Mouse (Mus musculus): ENCODE measurements around the gene Hipk2.

Gene Hipk2

DNA sequence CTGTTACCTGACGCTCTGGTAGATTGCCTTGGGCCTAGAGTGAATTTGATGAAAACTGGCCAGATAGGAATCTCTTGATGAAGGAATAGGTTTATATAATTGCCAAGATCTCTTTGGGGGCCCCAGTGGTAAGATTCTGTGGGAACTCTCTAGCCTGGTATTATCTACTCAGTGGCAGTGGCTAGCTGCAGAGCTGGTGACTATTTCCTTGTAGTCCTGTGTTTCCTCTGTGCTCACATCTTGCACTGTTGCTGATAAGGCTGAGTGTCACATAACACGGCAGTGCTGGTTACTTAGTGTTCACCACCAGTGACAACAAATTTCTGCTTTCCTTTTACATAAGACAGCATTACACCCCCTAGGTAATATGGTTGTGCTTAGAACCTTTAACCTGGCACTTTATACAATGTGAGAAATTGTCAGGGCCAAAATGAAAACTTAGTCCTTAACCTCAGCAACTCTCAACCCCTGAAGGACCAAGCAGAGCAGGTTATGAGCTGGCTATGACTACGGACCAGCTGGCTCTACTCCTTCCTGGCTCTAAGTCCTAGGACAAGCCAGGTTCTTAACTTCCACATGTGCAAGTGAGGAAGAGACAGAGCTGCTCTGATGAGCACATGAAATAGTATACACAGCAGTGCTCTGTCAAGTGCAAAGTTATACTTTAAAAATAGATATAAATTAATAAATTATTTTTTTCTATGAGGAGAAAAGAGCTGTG, 80.7 kb downstream of the Hipk2 start:
- DNase-seq (ENCODE audit: low read depth, low spot score): no peak

DNA sequence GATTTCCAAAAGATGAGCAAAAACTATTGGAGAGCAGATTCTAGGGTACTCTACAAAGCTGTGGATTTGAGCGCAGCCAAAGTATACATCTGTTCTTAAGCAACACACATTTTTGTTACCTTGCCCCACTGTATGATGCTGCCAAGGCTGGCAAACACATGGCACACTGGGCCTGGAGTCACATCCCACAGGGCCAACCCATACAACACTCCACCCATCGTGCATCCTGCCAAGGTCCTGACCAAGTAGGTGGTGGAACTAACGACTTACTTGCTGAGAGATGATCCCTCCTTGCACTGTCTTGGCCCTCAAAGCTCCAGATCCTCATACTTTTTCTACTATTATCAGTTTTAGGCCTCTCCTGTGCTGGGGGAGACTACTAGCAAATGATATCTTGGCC, 83.0 kb downstream of the Hipk2 start:
- no peak for DNase-seq (ENCODE audit: low read depth, low spot score)

DNA sequence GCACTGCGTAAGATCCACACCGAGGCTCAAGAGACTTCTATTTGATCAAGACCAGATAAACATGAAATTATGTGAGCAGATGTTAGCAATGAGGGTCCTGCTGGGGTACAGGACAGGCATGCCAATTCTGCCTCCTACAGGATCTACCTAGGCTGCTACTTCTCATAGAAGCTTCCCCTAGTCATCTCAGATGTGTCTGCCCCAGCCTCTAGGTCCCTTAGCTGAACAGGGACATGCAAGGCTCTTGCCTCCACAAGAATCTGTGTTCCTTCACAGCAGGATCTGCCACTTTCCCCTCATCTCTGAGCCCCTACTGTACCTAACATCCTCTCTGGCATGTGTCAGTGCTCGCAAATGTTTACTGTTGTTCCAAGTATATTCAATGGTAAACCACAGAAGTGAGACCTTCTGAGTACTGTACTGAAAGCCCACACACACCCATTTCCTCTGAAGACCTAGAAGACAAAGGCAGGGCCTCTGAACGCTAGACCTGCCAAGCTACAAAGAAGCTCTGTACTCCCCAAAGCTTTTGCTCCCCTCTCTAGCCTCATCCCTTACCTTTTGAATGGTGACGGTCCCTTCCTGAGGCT, 86.6 kb downstream of the Hipk2 start:
- DNase-seq (ENCODE audit: low read depth, low spot score): no peak

DNA sequence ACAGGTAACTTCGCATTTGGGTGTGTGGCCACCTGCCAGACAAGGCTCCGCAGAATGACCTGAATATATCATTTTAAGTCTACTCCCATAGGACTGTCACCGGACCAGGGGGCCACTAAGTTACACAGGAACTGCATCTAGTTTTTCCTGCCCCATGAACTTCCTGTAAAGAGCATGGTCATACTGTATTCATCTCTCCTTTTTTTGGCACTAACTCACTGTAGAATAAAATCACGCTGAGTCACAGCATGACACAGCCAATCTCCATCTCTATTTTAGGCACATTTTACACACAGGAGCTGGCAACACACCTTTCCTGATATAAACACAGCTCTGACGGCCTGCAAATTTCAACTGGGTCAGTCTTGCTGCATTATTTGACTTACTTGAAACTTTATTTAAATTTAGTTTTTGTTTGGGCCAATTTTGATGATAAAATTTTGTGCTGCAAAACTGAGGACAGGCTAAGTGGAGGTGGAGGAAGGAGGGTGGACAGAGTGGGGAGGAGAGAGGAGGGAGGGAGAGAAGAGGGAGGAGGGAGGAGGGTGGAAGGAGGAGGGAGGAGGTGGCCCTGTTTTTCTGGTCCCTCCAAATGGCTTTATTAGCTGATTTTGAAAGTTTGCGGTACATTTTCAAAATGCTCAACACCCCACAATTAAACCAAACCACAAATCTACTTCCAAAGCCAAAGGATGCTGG, 88.0 kb downstream of the Hipk2 start:
- no peak for DNase-seq (ENCODE audit: low read depth, low spot score)

DNA sequence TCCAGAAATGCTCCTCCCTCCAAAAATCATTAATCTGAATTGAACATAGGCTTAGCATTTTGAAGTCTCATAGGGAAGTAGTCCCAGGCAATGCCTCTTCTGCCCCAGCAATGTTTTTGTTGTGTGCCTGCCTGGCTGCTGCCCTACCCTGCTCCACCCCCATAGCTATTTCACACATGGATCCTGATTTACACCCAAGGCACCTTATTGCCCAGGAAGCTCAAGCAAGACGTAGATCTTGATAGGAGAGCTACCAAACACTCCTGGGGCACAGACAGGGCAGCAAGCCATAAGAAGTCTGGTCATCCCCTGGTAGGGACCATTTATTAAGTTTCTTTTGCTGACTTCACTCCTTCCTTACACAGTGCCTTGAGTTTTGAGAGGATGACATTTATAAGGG, 88.8 kb downstream of the Hipk2 start:
- DNase-seq (ENCODE audit: low read depth, low spot score): no peak

DNA sequence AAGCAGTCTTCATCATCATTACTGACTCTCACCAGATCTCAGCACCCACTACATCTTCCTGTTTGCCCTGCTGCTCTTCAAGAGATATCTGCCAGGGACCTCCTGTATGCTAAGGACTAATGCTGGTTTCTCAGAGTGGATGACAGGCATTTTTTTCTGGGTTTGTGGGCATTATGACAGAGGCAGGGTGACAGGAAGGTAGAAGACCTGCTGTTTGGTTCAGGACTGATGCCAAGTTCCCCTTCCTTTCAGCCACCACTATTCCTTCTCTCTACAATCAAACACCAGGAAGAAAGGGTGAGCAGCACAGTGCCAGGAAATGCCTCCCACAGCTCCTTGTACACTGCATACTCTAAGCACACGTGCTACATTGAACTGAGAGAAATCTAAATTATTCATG, 90.2 kb downstream of the Hipk2 start:
- DNase-seq (ENCODE audit: low read depth, low spot score): no peak

DNA sequence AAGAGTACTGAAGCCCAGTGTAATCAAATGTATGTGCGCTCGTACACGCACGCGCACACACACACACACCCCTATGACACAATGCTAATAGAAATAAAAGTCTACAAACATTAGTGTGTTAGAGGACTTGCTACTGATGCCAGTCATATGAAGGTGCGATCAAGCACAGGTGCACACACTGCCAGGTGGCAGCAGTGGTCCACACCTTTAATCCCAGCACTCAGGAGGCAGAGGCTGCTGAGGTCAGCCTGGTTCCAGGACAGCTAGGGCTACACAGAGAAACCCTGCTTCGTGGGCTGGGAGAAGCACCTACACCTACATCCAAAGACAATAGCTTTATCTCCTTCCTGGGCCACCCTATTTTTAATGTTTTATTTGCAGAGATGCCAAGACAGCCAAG, 96.6 kb downstream of the Hipk2 start:
- DNase-seq (ENCODE audit: low read depth, low spot score): no peak

DNA sequence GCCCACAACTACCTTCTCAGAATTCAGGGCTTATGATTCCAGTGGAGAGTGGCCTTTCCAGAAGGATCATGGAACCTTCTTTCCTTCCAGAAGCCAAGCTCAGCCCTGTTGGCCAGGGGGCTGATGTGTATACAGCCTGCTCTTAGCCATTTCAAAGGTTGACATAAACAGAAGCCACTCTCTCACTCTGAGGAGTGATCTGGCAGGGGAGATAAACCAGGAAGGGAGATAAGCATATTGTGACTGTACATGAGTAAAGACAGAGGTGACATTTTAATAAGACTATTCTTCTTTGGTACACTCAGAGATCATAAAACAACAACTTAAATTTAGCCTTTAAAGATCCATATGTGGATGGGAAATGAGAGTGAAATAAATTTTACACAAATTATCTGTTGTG, 97.1 kb downstream of the Hipk2 start:
- no peak for DNase-seq (ENCODE audit: low read depth, low spot score)

DNA sequence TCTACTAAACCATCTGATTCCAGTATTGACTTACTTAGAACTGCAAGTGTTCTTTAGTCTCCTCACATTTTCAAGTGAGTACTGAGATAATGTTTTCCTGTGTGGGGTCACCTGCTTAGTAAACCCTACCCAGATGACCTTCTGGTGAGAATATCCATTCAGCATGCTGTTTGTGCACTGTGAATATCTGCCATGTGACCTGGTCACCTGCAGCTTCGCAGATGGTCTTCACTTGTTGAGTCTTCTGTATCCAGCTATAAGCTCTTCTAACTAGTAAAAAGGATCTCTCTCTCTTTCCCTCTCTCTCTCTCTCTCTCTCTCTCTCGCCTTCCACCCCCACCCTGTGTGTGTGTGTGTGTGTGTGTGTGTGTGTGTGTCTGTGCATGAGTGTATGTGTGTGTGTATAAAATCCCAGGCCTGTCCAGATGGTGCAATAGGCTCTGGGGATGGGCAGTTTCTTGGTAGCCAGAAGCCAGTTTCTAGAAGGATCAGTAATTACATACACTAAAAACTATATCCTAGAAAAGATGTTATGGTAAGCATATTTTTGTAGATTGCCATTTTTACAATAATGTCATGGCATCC, 99.9 kb downstream of the Hipk2 start:
- no peak for DNase-seq (ENCODE audit: low read depth, low spot score)

DNA sequence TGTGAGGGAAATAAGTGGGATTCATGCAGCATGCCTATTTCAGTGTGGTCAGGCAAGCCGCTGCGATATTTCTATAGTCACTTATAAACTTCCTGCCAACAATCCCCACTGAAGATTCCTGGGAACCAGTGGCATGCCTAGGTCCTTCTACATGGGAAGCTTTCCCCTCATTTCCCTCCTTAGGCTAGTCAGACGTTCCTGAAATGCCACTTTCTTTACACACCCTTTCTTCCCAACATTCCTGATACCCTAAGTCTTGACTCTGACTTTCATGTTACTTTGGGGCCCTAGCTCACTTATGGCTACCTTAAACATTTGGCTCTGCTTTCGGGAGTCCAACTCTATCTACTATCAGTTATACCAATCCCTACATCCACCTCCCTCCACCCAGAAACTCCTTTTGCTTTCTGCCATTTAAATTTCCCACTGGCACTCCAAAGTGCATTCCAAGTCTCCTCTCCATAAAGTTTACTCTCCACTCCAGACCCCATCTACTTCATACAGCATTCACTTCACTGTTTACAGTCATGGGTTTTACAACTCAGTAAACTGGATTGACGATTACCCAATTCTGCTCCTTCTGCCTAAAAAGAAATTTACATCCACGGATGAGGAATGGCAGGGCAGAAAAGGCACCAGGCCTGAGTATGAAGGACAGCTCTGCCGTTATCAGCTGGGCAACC, 103.0 kb downstream of the Hipk2 start:
- no peak for DNase-seq (ENCODE audit: low read depth, low spot score)

DNA sequence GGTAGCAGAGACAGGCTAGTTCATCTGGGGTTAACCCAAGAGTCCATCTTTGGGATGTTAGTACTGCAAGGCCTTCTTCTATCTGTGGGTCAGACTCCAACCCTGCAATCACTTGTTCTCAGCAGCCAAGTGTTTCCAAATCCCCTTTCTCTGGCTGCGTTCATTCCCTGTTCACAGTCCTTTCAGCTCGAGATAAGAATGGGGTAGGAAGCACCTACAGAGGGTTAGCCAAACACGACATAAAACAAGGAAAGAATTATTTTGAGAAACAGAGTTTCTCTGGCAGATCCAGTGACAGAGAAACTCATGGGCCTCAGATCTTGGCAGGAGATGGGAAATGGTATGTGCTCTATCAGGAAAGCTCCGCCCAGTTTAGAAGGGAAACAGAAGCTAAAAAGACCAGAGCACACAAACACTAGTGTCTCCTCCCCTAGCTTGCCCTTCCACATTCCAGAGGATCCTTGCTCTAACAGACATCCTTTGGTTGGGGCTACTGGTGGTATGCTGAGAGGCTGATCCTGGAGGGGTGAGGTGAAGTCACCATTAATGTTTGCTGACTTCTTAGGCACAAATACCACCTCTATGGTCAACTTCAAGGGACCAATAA, 104.8 kb downstream of the Hipk2 start:
- DNase-seq (ENCODE audit: low read depth, low spot score): peak; percentile 18

DNA sequence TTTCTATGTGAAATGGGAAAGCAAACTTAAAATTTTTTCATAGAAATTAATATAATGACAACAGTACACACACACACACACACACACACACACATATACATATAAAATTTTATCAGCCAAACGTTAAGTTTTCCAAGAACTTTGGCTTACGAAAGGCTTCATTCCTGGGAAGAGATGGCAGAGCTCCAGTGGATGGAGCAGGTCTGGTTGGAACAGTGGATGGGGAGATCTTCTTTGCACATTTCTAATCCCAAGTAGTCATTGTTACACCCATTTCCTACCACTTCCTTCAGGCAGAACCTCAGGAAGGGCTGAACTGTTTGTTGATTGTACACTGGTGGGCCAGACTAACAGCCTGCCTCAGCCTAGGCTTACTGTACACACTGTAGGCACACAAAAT, 106.3 kb downstream of the Hipk2 start:
- DNase-seq (ENCODE audit: low read depth, low spot score): no peak

DNA sequence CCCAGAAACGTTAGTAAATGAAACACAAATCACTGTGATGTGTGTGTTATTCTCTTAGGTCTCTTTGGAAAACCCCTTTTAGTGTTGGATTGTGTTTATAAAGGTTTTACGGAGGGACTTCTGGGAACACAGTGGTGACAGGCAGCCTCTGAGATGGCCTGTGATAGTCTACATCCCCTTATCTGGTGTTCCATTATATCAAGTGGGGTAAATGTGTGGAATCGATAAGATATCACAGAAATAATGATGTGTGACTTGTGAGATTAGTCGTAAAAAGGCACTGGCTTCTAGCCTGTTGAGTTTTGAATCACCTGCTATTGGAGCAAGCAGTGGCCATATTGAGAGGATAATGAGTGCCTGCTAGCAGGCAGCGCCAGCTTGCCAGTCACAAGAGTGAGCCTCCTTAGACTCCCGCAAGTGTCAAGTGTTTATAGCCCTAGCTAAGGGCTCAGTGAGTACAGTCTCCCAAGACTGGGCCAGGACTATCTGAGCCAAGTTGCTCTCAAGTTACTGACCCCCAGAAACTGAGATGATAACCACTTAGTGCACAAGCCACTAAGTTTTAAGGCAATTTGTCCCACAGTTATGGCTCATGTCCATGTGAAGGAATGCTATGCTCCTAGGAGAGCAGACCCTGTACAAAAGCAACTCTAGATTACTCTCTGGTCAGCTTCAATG, 113.2 kb downstream of the Hipk2 start:
- DNase-seq (ENCODE audit: low read depth, low spot score): no peak

DNA sequence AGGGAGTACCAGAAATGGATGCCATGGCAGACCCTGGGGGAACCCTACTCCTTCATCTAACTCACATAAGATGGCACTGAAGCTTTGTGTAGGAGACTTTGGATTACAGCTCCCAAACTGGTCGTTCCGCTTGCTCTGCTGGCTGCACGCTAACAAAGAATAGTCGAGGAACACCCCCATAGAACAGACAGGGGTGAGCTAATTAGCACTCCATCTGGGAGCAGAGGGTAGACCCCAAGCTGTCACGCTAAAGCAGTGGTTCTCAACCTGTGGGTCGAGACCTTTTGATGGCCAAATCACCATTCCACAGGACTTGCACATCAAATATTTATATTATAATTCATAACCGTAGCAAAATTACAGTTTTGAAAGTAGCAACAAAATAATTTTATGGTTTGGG, 114.0 kb downstream of the Hipk2 start:
- no peak for DNase-seq (ENCODE audit: low read depth, low spot score)

DNA sequence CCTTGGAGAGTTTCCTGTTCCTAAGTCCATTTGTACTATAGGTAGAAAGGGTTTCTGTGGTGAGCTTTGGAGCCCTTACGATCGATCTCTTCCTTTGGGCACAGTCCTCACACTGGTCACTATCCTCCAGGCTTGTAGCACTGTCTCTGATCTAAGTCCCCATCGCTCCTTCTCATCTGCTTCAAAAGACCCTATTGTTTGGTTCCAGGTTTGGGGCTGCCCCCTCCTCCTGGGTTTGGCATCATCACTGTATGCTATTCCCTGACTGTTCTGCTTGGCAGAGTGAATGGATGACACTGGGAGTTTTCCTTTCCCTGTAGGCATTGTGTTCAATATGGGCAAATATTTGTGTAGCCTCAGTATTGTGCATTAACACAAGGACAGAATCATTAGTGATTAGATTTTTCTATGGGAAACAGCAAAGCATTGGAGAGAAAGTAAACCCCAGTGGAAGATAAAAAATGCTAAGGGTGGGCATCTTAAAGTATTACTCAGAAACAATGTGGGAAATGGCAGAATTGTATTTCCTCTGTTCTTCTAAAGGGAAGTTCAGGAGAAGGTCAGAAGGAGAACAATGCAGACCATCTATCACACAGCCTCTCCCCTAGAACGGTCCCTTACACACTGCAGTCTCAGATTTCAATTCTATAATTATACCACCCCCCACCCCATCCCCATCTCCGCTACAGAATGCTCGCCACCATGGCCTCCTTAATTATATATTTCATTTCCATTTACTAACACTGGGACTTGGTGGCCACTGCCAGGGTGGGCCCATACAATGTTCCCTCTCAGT, 114.9 kb downstream of the Hipk2 start:
- DNase-seq (ENCODE audit: low read depth, low spot score): no peak

DNA sequence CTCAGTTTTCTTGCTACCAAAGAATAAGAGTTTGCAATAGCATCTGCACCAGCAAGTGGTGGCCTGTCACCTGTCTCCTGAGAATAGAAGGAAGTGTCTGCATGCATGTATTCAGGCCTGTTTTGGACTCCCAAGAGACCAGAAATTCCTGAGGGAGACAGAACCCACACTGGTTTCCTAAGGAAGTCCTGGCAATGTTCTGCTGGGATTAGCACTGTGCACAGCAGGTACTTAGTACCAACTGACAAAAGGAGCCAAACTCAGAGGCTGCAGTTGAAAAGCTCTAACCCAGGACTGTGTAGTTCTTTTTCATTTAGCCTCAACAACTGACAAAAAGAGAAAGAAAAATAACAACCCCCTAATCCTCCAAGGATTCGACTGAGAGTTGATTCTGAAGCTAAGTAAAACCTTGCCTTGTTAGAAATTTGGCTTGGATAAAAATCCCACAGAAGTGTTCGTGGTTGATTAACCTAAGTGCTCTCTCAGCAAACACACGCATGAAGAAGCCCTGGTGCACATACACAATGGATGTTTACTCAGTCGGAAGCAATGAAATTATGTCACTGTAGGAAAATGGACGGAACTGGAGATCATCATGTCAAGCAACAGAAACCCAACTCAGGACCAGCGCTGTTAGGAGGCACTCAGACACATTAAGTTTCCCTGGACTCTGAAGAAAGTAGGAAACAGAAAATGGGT, 115.9 kb downstream of the Hipk2 start:
- no peak for DNase-seq (ENCODE audit: low read depth, low spot score)

DNA sequence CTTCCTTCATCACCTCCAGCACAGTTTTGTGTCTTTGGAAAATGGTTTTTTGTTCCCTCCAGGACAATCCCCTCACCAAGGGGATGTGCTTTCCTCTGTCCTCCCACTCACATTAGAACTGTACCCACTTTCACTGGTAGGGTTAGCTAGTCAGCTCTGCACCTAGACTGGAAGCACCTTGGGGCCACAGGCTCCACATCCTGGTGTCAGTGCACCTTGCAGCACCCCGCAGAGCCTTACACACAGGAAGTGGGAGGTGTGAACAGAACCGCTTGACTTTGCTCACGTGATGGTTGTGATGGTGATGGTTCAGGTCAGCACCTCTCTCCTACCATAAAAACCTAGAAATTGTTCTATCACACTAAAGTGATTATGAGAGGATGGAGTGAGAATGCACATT, 116.8 kb downstream of the Hipk2 start:
- no peak for DNase-seq (ENCODE audit: low read depth, low spot score)

DNA sequence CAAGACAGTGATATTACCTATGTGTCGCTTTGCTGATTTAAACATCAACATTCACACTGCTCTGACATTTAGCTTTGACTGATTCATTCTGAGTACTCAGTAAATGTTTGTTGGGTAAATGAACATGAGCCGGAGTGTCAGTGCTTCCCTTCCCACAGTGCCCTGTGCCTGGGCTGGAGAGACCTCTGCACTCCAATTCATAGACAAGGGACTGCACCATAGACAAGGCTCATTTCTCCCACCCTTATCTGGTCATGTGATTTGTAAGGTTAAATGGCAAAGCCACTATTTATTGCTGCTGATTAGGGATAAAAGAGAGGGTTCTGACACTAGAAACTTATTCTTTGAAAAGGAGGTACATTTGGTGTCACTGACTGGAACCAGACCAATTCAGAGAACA, 118.4 kb downstream of the Hipk2 start:
- DNase-seq (ENCODE audit: low read depth, low spot score): no peak

DNA sequence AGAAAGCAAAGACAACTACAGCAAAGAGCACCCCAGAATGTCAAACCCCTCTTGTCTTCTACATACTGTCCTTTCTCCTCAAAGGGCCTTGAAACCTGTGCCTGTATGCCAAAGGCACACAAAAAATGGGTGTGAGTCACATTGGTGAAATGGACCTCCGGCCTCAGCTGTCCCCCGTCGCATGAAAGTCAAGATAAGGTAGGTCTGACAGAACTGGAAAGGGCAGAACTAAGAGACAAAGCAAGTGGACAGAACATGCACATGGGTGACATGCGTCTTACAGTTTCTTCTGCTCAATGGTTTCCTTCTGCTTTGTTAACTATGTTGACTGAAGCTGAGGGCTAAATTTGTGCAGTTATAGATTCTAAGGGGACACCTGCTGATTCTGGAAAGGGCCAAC, 119.0 kb downstream of the Hipk2 start:
- no peak for DNase-seq (ENCODE audit: low read depth, low spot score)

DNA sequence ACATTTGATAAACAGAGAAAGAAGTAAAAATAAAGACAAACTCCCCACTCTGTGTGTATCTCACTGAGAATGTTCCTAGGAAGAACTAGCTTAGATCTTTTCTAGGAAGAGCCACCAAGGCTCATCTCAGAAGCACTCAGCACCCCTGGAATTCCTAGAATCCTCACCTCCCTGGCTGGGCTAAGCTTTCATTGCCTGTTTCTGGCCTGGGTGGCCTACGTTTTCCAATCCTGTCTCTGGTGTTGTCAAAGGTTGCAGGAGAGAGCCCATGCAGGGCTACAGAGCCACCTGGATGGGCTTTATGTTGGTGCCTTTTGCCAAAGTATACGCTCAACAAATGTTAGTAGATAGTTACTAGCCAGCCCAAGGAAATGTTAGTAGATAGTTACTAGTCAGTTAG, 120.0 kb downstream of the Hipk2 start:
- no peak for DNase-seq (ENCODE audit: low read depth, low spot score)
